In genomic region chr12:80498356-80498755, GRCm38 (mm10) we compare ENCODE assay signal across 16 mouse cellular contexts. TPM values are rescaled to one million over a fixed set of nuclear protein-coding genes. Genes with fewer than 3 reads are reported as not detected.
DNase-seq lines count a peak whose midpoint lies in the region; ATAC-seq and TF ChIP-seq lines count a peak whose summit lies in the region.
"Had no signal": no experiment of that assay in that cellular context is flagged by ENCODE, and none has a peak within 500 bp of the region (broad histone marks: within the 10 kb centered on the region; RNA-seq: fewer than 3 reads in every experiment).

No protein-coding gene starts in this region.

- no peak overlapping the region for H3K9ac ChIP-seq in intestine, embryonic 14.5 days (ENCODE audit: low read length)
- no peak overlapping the region for H3K9ac ChIP-seq in intestine, embryonic 16.5 days (ENCODE audit: low read depth, low read length)
- H3K9ac ChIP-seq in lung, postnatal 0 days (replicated peaks; ENCODE audit: low read depth), result no peak overlapping the region
- H3K9ac ChIP-seq: heart, embryonic 15.5 days; neural tube, embryonic 12.5 days had no signal

- 54% methylated on average over 4 of the region's 4 CpGs for WGBS in intestine, embryonic 14.5 days
- 56% methylated on average over 4 of the region's 4 CpGs for WGBS in intestine, embryonic 16.5 days
- WGBS in lung, postnatal 0 days, result 54% methylated on average over 4 of the region's 4 CpGs
- 67% methylated on average over 4 of the region's 4 CpGs for WGBS in small intestine, adult 2 months

- peak; percentile 3 for DNase-seq in adrenal gland, adult 2 months
- DNase-seq in adrenal gland, adult 18-20 months (ENCODE audit: low spot score in 2 of 2), result no peak
- DNase-seq in intestine, embryonic 14.5 days (ENCODE audit: low spot score), result peak; percentile 46
- DNase-seq in lung, postnatal 0 days (ENCODE audit: low spot score), result peak; percentile 71
- no peak for DNase-seq in lung, postnatal 14 days
- DNase-seq in thymus, postnatal 0 days (ENCODE audit: low spot score), result no peak
- DNase-seq: adrenal gland, postnatal 25 days; cerebellum, adult 9-10 months; right cerebral cortex, adult 18-20 months had no signal

- TF ChIP-seq POLR2A in small intestine, adult 2 months (IDR thresholded peaks at IDR 0.05; ENCODE audit: low read depth, low read length), result no peak

- peak; percentile 60 for TF ChIP-seq CTCF in lung, postnatal 0 days (IDR thresholded peaks at IDR 0.05)
- peak; percentile 10; the same call in 1 of the 2 replicates for TF ChIP-seq CTCF in small intestine, adult 2 months (IDR thresholded peaks at IDR 0.05; ENCODE audit: extremely low read depth, insufficient read length, insufficient replicate concordance, low read depth, low read length)

- H3K27ac ChIP-seq in intestine, embryonic 14.5 days (ENCODE audit: low read depth), result no peak overlapping the region
- H3K27ac ChIP-seq in intestine, embryonic 16.5 days (ENCODE audit: low read length), result no peak overlapping the region
- H3K27ac ChIP-seq in lung, postnatal 0 days (ENCODE audit: low read length), result no peak overlapping the region
- no peak overlapping the region for H3K27ac ChIP-seq in small intestine, adult 2 months (ENCODE audit: insufficient read depth, low read depth, low read length)
- H3K27ac ChIP-seq: heart, embryonic 15.5 days; neural tube, embryonic 12.5 days had no signal

- no peak for ATAC-seq in intestine, embryonic 14.5 days (replicated peaks; ENCODE audit: low FRiP score, low TSS enrichment, low read depth)
- no peak for ATAC-seq in intestine, embryonic 16.5 days
- ATAC-seq in lung, postnatal 0 days, result no peak
- ATAC-seq: Patski had no signal

- no peak for TF ChIP-seq EP300 in lung, postnatal 0 days (IDR thresholded peaks at IDR 0.05)

- H3K4me2 ChIP-seq in intestine, embryonic 14.5 days (ENCODE audit: low read length), result no peak overlapping the region
- H3K4me2 ChIP-seq in intestine, embryonic 16.5 days (ENCODE audit: low read depth, low read length), result no peak overlapping the region
- no peak overlapping the region for H3K4me2 ChIP-seq in lung, postnatal 0 days (replicated peaks; ENCODE audit: low read depth, low read length)
- H3K4me2 ChIP-seq: heart, embryonic 15.5 days; neural tube, embryonic 12.5 days had no signal

- no peaks in the 10 kb centered on the region for H3K27me3 ChIP-seq in intestine, embryonic 14.5 days (replicated peaks; ENCODE audit: control insufficient read depth, insufficient read depth, low read length)
- H3K27me3 ChIP-seq in intestine, embryonic 16.5 days (replicated peaks; ENCODE audit: control insufficient read depth, insufficient read depth, low read length), result no peaks in the 10 kb centered on the region
- no peaks in the 10 kb centered on the region for H3K27me3 ChIP-seq in lung, postnatal 0 days (replicated peaks; ENCODE audit: insufficient read depth, low read length)
- H3K27me3 ChIP-seq in small intestine, adult 2 months (ENCODE audit: control insufficient read depth, insufficient read depth, low read length), result no peaks in the 10 kb centered on the region
- H3K27me3 ChIP-seq: heart, embryonic 15.5 days; neural tube, embryonic 12.5 days; Patski had no signal

- no peak overlapping the region for H3K4me3 ChIP-seq in intestine, embryonic 14.5 days (ENCODE audit: low read depth, low read length)
- H3K4me3 ChIP-seq in intestine, embryonic 16.5 days (ENCODE audit: low read length), result no peak overlapping the region
- H3K4me3 ChIP-seq in lung, postnatal 0 days (ENCODE audit: low read depth, low read length), result no peak overlapping the region
- no peak overlapping the region for H3K4me3 ChIP-seq in small intestine, adult 2 months (ENCODE audit: low read depth, low read length)
- H3K4me3 ChIP-seq: erythroblast, embryonic 14.5 days; heart, embryonic 15.5 days; neural tube, embryonic 12.5 days had no signal

- no peaks in the 10 kb centered on the region for H3K4me1 ChIP-seq in intestine, embryonic 14.5 days (replicated peaks; ENCODE audit: control insufficient read depth, insufficient read depth, low read length)
- H3K4me1 ChIP-seq in intestine, embryonic 16.5 days (ENCODE audit: control insufficient read depth, insufficient read depth, low read length), result no peaks in the 10 kb centered on the region
- no peaks in the 10 kb centered on the region for H3K4me1 ChIP-seq in lung, postnatal 0 days (ENCODE audit: insufficient read depth, low read depth, low read length)
- H3K4me1 ChIP-seq in small intestine, adult 2 months (ENCODE audit: control insufficient read depth, insufficient read depth, insufficient read length, low read length), result no peaks in the 10 kb centered on the region
- H3K4me1 ChIP-seq: heart, embryonic 15.5 days; neural tube, embryonic 12.5 days had no signal

- no peaks in the 10 kb centered on the region for H3K9me3 ChIP-seq in intestine, embryonic 14.5 days (ENCODE audit: control insufficient read depth, low read length)
- H3K9me3 ChIP-seq in intestine, embryonic 16.5 days (ENCODE audit: control insufficient read depth, low read length), result no peaks in the 10 kb centered on the region
- no peaks in the 10 kb centered on the region for H3K9me3 ChIP-seq in lung, postnatal 0 days (ENCODE audit: low read length)
- H3K9me3 ChIP-seq: heart, embryonic 15.5 days; neural tube, embryonic 12.5 days had no signal

- peaks cover 6% of the 10 kb centered on the region; the same call in 1 of the 2 replicates for H3K36me3 ChIP-seq in intestine, embryonic 14.5 days (ENCODE audit: control insufficient read depth, insufficient read depth, low read length)
- no peaks in the 10 kb centered on the region for H3K36me3 ChIP-seq in intestine, embryonic 16.5 days (ENCODE audit: control insufficient read depth, insufficient read depth, low read length)
- H3K36me3 ChIP-seq in lung, postnatal 0 days (ENCODE audit: insufficient read depth, low read length), result no peaks in the 10 kb centered on the region
- peaks cover 3% of the 10 kb centered on the region for H3K36me3 ChIP-seq in small intestine, adult 2 months (ENCODE audit: control insufficient read depth, insufficient read depth, low read length)

RNA-seq across cellular contexts. Expression of gene Galnt16, which starts 19.7 kb away (rescaled TPM):
- total RNA-seq in adrenal gland, adult 2 months (2021), result 1 to 10 TPM; 6.7 to 9.3 TPM
- polyA plus RNA-seq in adrenal gland, adult 2 months (2012; rRNA removed), result 4.0 and 6.3 TPM in 2 replicates
- 10 to 100 TPM in 1 of 2 experiments, 1 to 10 TPM in 1; 8.9 to 10.3 TPM for total RNA-seq in adrenal gland, adult 18-20 months (2021)
- polyA plus RNA-seq in intestine, embryonic 14.5 days (2014; fragmentation: Nextera tagmentation; extraction: Ambion mirVana), result 5.9 and 6.9 TPM in 2 replicates
- 8.1 and 8.4 TPM in 2 replicates for polyA plus RNA-seq in intestine, embryonic 16.5 days (2015; fragmentation: Nextera tagmentation; extraction: Ambion mirVana)
- 5.5 and 5.6 TPM in 2 replicates for polyA plus RNA-seq in lung, postnatal 0 days (2015; fragmentation: Nextera tagmentation; extraction: Ambion mirVana)
- 0.53 and 0.62 TPM in 2 replicates for polyA plus RNA-seq in small intestine, adult 2 months (2012; rRNA removed)
- polyA plus RNA-seq in thymus, postnatal 0 days (2015; fragmentation: Nextera tagmentation; extraction: Ambion mirVana), result 2.2 and 2.4 TPM in 2 replicates
- total RNA-seq: liver, adult 2 months had no signal

RNA-seq across cellular contexts. Expression of gene Exd2, which starts 35.5 kb away (rescaled TPM):
- total RNA-seq in adrenal gland, adult 2 months (2021), result 10 to 100 TPM; 16.3 to 20.5 TPM
- polyA plus RNA-seq in adrenal gland, adult 2 months (2012; rRNA removed), result 7.1 and 7.8 TPM in 2 replicates
- total RNA-seq in adrenal gland, adult 18-20 months (2021), result 10 to 100 TPM; 20.5 to 22.3 TPM
- 29.4 and 36.5 TPM in 2 replicates for polyA plus RNA-seq in intestine, embryonic 14.5 days (2014; fragmentation: Nextera tagmentation; extraction: Ambion mirVana)
- 21.0 and 21.2 TPM in 2 replicates for polyA plus RNA-seq in intestine, embryonic 16.5 days (2015; fragmentation: Nextera tagmentation; extraction: Ambion mirVana)
- 10.6 and 14.1 TPM in 2 replicates for polyA plus RNA-seq in lung, postnatal 0 days (2015; fragmentation: Nextera tagmentation; extraction: Ambion mirVana)
- polyA plus RNA-seq in small intestine, adult 2 months (2012; rRNA removed), result 3.6 and 4.5 TPM in 2 replicates
- polyA plus RNA-seq in thymus, postnatal 0 days (2015; fragmentation: Nextera tagmentation; extraction: Ambion mirVana), result 18.3 and 19.1 TPM in 2 replicates

Comparison
In these comparisons a context has a peak if more than half of its experiments do, and no peak if none do; other contexts are left out.
1. DNase-seq: peak in adrenal gland, adult 2 months (single experiment), intestine, embryonic 14.5 days (single experiment) and lung, postnatal 0 days (single experiment); none in adrenal gland, adult 18-20 months (0 of 2), lung, postnatal 14 days (single experiment) and thymus, postnatal 0 days (single experiment).